Mouse (Mus musculus) layer of hippocampus, postnatal 14 days (tissue): ENCODE measurements at regions not wholly inside any gene's neighbourhood (a gene's known extent, or its start where the extent isn't known, plus 50 kb on each side); places are given as distances from the start of the nearest gene placed in this dataset.

Experiments
- DNase-seq, 2 experiments: peaks; one replicate each; pipeline ENCODE4 v3.0.0; 2021 to 2022; ENCODE audit warnings: low spot score in 2 of 2, mixed read lengths in 1 of 2
- microRNA-seq, 2 experiments: library from miRNA; unstranded; fragments of <30 nt; microRNA quantifications; one replicate each; pipeline ENCODE4 v1.2.0; 2021

DNA sequence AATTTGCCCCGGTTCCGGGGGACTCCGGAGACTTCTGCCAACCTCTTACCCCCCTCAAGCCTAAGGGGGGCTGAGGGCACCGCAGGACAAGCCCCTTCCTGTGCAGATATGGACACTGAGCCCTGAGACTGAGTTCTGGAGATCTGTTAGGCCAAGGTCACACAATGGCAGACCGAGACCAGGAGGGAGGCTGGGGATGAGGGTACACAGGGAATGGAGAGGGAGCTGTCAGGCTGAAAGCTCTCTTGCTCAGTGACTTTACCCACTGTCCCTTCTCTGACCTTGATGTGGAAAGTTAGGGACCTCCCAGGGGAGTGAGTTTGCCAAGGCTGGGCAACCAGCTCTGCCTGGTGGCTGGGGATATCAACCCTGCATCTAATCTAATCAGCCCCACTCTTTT is 82.7 kb downstream of the Cstad start:
- DNase-seq = no peak

DNA sequence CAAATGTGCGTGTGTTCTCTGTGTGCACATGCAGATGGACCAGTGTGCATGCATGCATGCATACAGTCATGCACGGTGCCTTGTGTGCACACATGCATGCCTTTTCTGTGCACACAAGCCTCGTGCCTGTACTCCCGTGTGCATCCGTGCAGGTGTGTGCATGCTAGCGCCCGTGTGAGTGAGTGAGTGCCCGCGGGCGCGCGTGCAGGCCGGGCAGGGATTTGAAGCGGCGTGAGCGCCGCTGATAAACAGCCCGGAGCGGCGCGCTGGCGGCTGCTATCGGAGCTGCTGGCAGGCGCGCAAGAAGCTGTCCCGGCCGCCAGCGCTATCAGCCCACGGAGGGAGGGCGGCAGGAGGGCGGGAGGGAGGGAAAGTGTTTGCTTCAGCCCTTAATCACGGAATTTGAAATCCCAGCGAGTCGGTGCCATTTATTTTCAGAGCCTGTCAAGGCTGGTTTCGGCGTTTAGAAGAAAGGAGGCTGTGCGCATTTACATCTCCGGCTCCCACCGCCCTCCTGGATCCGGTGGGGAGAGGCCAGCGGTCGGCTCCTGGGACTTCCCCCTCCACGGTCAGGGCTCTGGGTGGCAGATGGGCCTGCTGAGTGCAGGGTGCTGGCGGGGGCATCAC is 82.1 kb downstream of the Cstad start:
- DNase-seq = peak; percentile 70 to 73

DNA sequence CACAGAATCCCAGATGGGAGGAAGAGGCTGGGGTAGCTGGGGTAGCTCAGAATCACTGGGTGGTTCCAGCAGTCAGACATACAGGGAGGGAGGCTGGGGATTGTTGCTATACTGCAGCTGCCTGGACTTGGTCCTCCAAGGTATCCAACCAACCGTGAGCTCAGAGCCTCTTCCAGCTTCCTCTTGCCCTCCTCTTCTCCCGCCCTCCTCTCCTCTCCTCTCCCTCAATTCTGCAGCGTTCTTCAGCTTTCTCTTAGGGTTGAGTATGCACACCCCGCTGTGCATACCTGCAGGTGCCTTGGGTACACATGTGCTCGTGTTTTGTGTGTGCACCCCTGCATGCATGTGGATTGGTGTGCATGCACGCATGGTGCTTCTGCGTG is 81.6 kb downstream of the Cstad start:
- no peak for DNase-seq

DNA sequence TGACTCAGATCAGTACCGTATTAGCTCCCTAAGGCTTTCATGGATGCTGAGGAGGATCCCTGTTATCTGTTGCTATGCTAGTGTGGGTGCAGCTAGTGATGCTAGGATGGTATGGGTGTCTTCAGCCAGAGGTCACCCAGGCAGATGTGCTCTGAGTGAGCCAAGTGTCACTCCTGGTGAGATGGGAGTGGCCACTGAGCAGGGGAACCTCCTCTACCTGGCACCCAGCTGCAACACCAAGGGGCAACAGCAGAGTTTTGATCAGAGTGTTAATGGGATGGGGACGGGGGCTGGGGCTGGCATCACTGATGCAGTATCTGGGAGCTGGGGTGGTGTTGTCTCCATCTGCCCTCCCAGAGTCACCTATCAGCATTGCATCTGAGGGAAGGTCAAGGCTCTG is 81.0 kb downstream of the Cstad start:
- no peak for DNase-seq

DNA sequence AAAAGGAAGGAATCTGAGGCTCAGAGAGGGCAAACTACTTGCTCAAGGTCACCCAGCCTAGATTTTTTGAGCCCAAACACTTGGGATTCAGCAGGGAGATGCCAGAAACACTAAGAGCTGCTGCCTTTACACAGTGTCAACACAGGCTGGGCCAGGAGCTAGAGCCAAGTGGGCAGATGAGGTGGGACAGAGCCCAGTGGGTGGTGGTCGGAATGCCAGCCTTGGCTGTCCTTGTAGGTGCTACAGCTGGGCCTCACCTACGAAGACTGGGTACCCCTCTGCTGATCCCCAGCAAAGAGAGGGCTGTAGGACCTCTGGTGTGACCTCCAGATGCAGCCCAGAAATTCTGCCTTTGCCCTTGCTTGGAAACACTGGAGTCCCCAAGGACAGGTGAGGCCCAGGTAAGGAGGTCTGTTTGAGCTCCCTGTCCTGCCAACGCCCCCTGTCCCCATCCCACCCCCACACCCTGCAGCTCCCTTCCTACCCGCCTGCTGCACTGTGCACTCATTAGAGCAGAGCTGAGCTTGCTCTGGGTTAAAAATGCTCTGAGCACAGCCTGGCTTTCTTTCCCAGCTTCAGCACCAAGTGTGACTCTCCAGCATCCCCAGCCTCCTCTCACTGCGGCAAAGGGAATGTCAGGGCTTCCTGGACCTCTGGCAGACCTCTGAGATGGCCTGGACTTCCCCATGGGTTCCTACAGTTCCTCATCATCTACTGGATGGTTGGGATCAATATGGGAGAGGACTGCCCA is 76.2 kb downstream of the Cstad start:
- no peak for DNase-seq

DNA sequence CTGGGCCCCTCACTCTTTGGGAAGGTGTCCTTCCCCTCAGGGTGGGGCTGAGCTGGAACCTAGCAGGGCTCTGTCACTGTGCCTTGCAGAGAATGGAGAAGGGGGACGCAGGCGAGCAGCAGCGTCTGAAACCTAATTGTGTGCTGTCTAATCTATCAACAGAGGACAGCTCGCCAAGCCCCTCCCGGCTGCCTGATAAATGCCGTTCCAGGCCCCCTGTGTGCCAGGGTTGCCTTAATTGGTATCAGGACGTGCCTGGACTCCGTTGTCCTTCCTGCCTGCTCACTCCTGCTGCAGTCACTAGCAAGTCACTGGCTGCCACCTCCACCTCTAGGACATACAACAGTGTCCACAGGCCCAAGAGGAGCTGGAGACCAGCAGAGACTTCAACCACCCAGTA is 72.6 kb downstream of the Cstad start:
- DNase-seq = no peak

DNA sequence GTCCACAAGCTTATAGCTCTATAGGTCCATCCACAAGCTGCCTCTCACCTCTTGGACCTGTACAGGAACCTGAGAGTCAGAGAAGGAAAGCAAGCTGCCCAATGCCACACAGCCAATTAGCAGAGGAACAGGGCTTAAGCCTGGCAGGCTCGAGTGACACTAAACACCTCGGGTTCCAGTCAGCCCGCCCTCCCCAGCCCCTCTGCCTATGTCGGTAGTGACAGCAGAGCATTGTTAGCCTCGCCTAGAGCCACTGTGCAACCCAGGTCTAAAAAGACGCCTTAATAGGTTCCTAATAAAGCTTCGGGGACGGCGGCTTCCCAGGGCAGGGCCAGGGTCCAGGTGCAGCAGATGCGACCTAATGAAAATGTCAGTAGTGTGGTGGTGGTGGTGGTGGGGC is 66.3 kb downstream of the Cstad start:
- no peak for DNase-seq

DNA sequence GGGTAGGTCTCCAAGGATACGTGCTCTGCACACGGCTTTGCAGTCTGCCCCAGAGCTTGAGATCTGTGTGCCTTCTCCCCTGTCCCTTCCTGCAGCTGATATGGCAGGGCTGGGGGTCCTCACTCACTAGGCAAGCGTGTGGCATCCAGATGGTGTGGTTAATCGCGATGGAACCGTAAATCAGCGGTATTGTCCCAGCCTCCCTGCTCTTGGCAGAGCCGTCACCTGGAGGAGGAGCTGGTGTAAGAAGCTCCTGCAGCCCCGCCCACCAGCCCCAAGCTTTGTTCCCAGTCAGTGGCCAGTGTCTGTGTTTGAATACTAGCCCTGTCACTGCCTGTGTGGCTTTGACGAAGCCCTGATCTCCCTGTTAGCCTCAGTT is 65.8 kb downstream of the Cstad start:
- no peak for DNase-seq

DNA sequence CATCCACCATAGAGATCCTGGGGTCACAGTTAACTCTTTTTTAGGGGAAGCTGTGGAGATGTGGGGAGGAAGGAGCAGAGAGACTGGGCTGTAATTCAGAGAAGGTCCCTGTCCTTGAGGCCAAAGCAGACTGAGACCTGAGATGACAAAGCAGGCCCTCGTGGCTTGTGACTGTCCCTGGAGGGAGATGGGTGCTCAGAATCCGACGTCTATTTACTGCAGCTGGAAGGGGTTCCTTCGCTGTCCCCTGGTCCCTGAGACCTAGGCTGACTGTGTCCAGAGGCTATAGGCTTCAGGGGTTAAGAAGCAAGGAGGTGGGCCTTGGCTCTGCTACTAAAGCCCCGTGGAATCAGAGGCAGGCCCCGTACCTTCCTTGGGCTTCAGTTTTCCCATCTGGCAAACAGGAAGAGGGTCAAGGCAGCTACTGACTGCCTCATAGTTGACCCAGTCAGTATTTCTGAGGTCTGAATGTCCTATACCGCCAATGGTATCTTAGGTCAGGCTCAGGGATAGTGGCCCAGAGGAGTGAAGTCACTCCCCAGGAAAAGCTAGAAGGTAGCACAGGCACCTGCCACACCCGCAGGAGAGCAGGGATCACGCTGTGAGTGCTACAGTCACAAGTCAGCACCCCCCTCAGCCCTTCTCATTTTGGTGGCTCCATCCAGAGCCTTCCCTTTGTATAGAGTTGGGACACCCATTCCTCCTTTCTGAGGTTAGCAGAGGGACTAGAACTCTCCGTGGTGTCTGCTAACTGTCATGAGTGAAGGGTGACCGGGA is 65.2 kb downstream of the Cstad start:
- no peak for DNase-seq

DNA sequence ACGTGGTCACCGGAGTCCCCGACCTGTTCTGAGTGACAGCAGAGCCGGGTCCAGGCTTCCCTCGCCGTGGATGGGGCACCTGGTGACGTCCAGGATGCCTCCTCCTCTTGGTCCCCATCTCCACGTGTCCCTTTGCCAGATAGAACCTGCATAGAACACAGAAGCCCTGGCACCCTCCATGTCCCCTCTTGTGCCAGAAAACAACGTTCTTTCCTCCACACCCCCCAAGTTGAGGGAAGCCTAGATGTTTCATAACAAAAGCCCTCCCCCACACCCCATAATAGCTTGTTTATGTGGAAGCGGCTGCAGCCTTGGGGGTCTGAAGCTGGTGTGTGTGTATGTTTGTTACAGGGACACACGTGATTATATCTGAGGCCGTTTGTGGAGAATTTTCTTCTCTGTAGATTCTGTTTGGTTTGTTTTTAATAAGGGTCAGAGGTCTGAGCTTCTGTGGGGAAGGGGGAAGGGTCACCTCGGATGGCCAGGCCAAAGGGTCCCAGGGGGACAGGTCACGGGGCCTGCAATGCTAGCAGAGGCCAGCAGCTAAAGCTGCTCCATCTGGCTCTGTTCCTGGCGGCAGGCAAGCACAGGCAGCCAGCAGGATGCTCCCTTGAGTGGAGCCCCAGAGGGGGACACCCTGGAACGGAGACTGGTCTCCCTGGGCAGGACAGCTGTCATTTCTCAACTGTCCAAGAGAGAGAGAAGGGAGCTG is 64.2 kb downstream of the Cstad start:
- DNase-seq = peak; percentile 75 to 79

Small RNAs in the stretch of these regions (microRNA-seq; reads per million reads assigned to microRNA genes)
- 0 to 0.28 reads per million in 2 experiments for gene Mir3089
